Mouse (Mus musculus) kidney, embryonic 16.5 days (tissue): ENCODE results near the gene Dirc2. TPM values are rescaled to one million over a fixed set of nuclear protein-coding genes. Genes with fewer than 3 reads are reported as not detected.

ENCODE experiments used
- ATAC-seq: fragments of 200-750 bp; cut with Nextera tagmentation; 2 replicates; pipeline ENCODE4 v1.8.0; 2017; ENCODE audit warnings: moderate TSS enrichment; ENCODE audit not compliant: low FRiP score, low TSS enrichment
- H3K27ac ChIP-seq: fragments of 300-500 bp; sonication (generic); 2 replicates; pipeline ENCODE4 v1.5.1; 2014; ENCODE audit warnings: low read length
- H3K27me3 ChIP-seq: fragments of 300-500 bp; sonication (generic); 2 replicates; pipeline ENCODE4 v1.6.1; 2014; ENCODE audit warnings: low read length, control low read depth, mixed read lengths; ENCODE audit not compliant: insufficient read depth
- H3K36me3 ChIP-seq: fragments of 300-500 bp; sonication (generic); 2 replicates; pipeline ENCODE4 v1.6.1; 2014; ENCODE audit warnings: low read length, control low read depth, mixed read lengths; ENCODE audit not compliant: insufficient read depth
- H3K4me1 ChIP-seq: fragments of 300-500 bp; sonication (generic); 2 replicates; pipeline ENCODE4 v1.6.1; 2014; ENCODE audit warnings: low read length, control low read depth, mixed read lengths; ENCODE audit not compliant: insufficient read depth
- H3K4me2 ChIP-seq: fragments of 300-500 bp; sonication (generic); replicated peaks from 2 replicates; pipeline ENCODE4 v1.6.1; 2014; ENCODE audit warnings: low read depth, low read length
- H3K4me3 ChIP-seq: fragments of 300-500 bp; sonication (generic); 2 replicates; pipeline ENCODE4 v1.5.1; 2014; ENCODE audit warnings: mild to moderate bottlenecking, low read length
- H3K9ac ChIP-seq: fragments of 300-500 bp; sonication (generic); replicated peaks from 2 replicates; pipeline ENCODE4 v1.6.1; 2014; ENCODE audit warnings: low read length
- H3K9me3 ChIP-seq: fragments of 300-500 bp; sonication (generic); 2 replicates; pipeline ENCODE4 v1.6.1; 2016; ENCODE audit warnings: low read length, control low read depth
- WGBS: fragments of 180-500 bp; shearing (Covaris S2); extraction: QIAGEN DNeasy Blood & Tissue Kit; methylation state at CpG from one replicate; pipeline ENCODE4 v1.1.7; 2014; 5-methylcytosine and 5-hydroxymethylcytosine counted together
- polyA plus RNA-seq: library from polyadenylated mRNA; unstranded; fragments of >200 nt; fragmentation: Nextera tagmentation; extraction: Ambion mirVana; gene quantifications from 2 replicates; pipeline ENCODE4 v1.2.1, GENCODE M21; 2015

Dirc2 gene
- polyA plus RNA-seq, 1 experiment from 2014 or later: 12.2 TPM

DNA sequence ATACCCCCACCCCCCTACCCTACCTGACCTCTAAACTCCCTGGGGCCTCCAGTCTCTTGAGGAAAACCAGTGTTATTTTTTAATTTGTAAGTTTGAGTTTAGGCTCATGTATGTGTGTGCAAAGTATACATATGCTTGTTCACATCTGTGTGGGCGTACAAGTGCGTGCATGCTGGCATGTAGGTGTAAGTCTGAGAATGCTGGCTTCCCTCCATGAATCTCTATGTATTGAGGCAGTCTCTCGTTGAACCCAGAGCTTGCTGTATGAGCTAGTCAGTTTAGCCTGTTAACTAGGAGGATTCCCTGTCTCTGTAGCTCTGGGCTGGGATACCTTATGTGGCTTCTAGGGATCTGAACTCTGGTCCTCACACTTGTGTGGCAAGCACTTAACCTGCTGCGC lies 8.6 kb upstream of the Dirc2 start:
- no peaks in the 10 kb centered on the region for H3K36me3 ChIP-seq
- H3K9ac ChIP-seq: no peak overlapping the region
- ATAC-seq: no peak
- H3K4me3 ChIP-seq: no peak overlapping the region
- H3K9me3 ChIP-seq: no peaks in the 10 kb centered on the region
- no peak overlapping the region for H3K27ac ChIP-seq
- H3K27me3 ChIP-seq: no peaks in the 10 kb centered on the region
- H3K4me1 ChIP-seq: no peaks in the 10 kb centered on the region
- no peak overlapping the region for H3K4me2 ChIP-seq
- WGBS: 93% methylated on average over 4 of the region's 4 CpGs

- 90% methylated on average over 7 of the region's 7 CpGs for WGBS
- no peak overlapping the region for H3K27ac ChIP-seq
- no peak overlapping the region for H3K4me3 ChIP-seq
- ATAC-seq: no peak
- no peaks in the 10 kb centered on the region for H3K27me3 ChIP-seq
- H3K36me3 ChIP-seq: no peaks in the 10 kb centered on the region
- H3K4me1 ChIP-seq: no peaks in the 10 kb centered on the region
- no peak overlapping the region for H3K4me2 ChIP-seq
- no peaks in the 10 kb centered on the region for H3K9me3 ChIP-seq
- no peak overlapping the region for H3K9ac ChIP-seq
These were observed 7.6 kb upstream of the Dirc2 start for GRCm38 (mm10) chr16:35776737-35777136.

- no peaks in the 10 kb centered on the region for H3K36me3 ChIP-seq
- no peak overlapping the region for H3K27ac ChIP-seq
- H3K9me3 ChIP-seq: no peaks in the 10 kb centered on the region
- H3K9ac ChIP-seq: no peak overlapping the region
- ATAC-seq: no peak
- no peak overlapping the region for H3K4me3 ChIP-seq
- H3K4me2 ChIP-seq: no peak overlapping the region
- H3K27me3 ChIP-seq: no peaks in the 10 kb centered on the region
- 100% methylated on average over 1 of the region's 1 CpGs for WGBS
- H3K4me1 ChIP-seq: peaks cover 9% of the 10 kb centered on the region
These were observed 6.7 kb upstream of the Dirc2 start for GRCm38 (mm10) chr16:35775835-35776234.

DNA sequence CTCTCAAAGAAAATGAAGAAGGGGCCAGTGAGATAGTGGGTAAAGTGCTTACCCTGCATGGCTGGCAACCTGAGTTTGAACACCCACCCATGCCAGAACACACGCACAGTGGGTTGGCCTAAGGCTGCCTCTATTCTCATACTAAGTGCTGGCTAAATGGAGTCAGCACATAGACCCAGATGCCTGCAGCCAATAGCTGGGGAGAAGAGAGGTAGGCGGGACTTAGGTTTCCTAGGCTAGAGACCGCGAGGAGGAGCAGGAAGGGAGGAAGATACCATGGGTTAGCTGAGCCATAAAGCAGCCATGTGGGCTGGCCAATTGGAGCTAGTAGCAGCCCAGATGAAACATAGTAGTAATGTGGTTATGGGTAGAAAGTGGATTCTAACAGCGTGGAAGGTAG lies 3.4 kb upstream of the Dirc2 start:
- Histone ChIP-seq H3K4me3 (no peak overlapping the region), H3K9me3 (no peaks in the 10 kb centered on the region), H3K27ac (no peak overlapping the region), H3K27me3 (no peaks in the 10 kb centered on the region), H3K9ac (no peak overlapping the region), H3K36me3 (no peaks in the 10 kb centered on the region), H3K4me2 (no peak overlapping the region), H3K4me1 (peaks cover 28% of the 10 kb centered on the region)
- WGBS: 84% methylated on average over 5 of the region's 5 CpGs
- no peak for ATAC-seq

- Histone ChIP-seq H3K4me3 (no peak overlapping the region), H3K4me1 (peaks cover 28% of the 10 kb centered on the region), H3K36me3 (no peaks in the 10 kb centered on the region), H3K4me2 (no peak overlapping the region), H3K9ac (no peak overlapping the region), H3K9me3 (no peaks in the 10 kb centered on the region), H3K27me3 (no peaks in the 10 kb centered on the region), H3K27ac (no peak overlapping the region)
- 87% methylated on average over 5 of the region's 5 CpGs for WGBS
- no peak for ATAC-seq
These were observed 2.5 kb upstream of the Dirc2 start for GRCm38 (mm10) chr16:35771606-35772005.

DNA sequence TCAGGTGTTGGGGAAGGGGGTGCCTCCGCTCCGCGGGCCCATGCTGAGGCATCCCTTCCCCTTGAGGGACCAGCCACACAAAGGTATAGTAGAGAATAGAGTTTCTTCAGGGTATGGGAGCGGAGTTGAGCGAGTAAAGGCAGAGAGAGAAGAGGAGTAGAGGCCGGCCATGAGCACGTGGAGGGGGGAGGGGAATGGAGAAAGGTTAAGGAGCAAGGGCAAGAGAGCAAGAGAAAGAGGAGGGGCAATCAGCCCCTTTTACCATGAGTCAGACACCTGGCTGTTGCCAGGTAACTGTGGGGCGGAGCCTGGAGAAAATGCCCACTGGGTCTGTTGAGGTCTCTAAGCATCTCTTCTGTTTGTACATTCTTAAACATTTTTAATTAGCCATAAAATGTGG lies 2.0 kb upstream of the Dirc2 start:
- Histone ChIP-seq H3K4me2 (peak overlapping the region; percentile 85), H3K27ac (no peak overlapping the region), H3K4me1 (peaks cover 28% of the 10 kb centered on the region), H3K4me3 (peak overlapping the region; percentile 68; the same call in 1 of the 2 replicates), H3K9ac (no peak overlapping the region), H3K9me3 (no peaks in the 10 kb centered on the region), H3K27me3 (no peaks in the 10 kb centered on the region), H3K36me3 (no peaks in the 10 kb centered on the region)
- WGBS: 19% methylated on average over 8 of the region's 8 CpGs
- no peak for ATAC-seq

DNA sequence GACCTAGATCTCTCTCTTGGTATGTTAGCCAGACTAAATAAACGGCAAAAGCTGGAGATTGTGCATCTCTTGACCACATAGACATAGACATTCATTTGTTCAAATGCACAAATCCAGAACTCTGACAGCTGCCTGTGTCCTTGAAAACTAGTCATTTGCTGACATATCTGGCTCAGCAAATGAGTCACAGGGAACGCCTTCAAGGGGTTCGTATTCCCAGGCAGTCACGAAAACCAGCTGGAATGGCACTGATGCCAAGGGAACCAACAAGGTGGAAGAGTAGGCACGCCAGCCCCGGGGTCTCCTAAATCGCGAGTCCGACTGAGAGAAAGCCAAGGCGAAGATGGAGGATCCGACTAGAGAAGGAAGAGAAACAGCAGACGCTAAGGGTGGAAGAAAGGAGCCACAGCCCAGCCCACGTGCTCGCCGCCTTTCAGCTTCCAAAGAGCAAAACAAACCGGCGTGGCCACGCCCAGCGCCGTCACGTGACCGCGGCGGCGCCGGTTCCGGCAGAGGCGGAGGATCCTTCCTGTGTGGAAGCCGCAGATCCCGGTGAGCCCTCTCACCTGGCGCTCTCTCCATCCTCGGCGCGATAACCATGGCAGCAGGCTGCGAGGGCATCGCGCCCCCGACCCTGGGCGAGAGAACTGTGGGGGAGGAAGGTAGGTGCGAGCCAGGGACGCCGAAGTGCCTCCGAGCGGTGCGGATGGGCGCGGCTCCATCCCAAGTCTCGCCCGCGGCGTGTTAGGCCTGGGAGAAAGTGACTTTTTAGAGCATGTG lies 912 bp upstream of the Dirc2 start, which contains the start of gene Hspbap1:
Gene Hspbap1, plus strand, starts transcription at position 498 of the 780 bp plus-strand sequence.
- Histone ChIP-seq H3K4me2 (peak within 1 kb of the TSS; percentile 85), H3K4me3 (peak within 1 kb of the TSS; percentile 68), H3K27ac (peak within 1 kb of the TSS; percentile 38; the same call in 1 of the 2 replicates), H3K9ac (peak within 1 kb of the TSS; percentile 94), H3K36me3 (no peaks in the 10 kb centered on the region), H3K9me3 (no peaks in the 10 kb centered on the region), H3K4me1 (peaks cover 28% of the 10 kb centered on the region), H3K27me3 (no peaks in the 10 kb centered on the region)
- under 1% methylated on average over 51 of the region's 51 CpGs for WGBS
- peak; percentile 62 for ATAC-seq

GRCm38 (mm10) chr16:35768469-35768784 lies 729 bp downstream of the Dirc2 start:
- WGBS: 22% methylated on average over 6 of the region's 6 CpGs
- no peaks in the 10 kb centered on the region for H3K9me3 ChIP-seq
- H3K4me2 ChIP-seq: peak overlapping the region; percentile 85
- no peak for ATAC-seq
- H3K27me3 ChIP-seq: no peaks in the 10 kb centered on the region
- H3K4me1 ChIP-seq: peaks cover 28% of the 10 kb centered on the region
- peak overlapping the region; percentile 94 for H3K9ac ChIP-seq
- H3K36me3 ChIP-seq: no peaks in the 10 kb centered on the region
- peak overlapping the region; percentile 68 for H3K4me3 ChIP-seq
- H3K27ac ChIP-seq: no peak overlapping the region

DNA sequence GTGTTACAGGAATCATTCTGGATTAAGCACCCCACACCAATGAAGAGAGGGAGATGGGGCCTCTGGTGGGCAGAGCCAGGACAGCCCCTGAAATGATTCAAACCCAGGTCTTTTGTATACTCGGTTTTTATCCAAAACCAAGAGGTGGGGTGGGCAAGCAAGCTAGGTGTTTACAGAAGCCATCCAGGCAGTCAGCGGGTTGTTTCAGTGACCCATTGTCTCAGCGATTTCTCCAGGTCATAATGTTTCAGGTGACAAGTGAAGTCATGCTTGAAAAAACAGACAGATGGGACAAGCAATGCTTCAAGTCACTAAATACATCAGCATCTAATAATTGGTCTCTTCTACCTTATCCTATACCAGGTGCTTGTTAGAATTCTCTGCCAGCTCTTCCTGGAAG lies 2.8 kb downstream of the Dirc2 start:
- no peak overlapping the region for H3K27ac ChIP-seq
- H3K4me3 ChIP-seq: no peak overlapping the region
- ATAC-seq: no peak
- peaks cover 25% of the 10 kb centered on the region for H3K4me1 ChIP-seq
- WGBS: 49% methylated on average over 3 of the region's 3 CpGs
- H3K27me3 ChIP-seq: no peaks in the 10 kb centered on the region
- no peak overlapping the region for H3K9ac ChIP-seq
- H3K36me3 ChIP-seq: no peaks in the 10 kb centered on the region
- no peak overlapping the region for H3K4me2 ChIP-seq
- no peaks in the 10 kb centered on the region for H3K9me3 ChIP-seq

DNA sequence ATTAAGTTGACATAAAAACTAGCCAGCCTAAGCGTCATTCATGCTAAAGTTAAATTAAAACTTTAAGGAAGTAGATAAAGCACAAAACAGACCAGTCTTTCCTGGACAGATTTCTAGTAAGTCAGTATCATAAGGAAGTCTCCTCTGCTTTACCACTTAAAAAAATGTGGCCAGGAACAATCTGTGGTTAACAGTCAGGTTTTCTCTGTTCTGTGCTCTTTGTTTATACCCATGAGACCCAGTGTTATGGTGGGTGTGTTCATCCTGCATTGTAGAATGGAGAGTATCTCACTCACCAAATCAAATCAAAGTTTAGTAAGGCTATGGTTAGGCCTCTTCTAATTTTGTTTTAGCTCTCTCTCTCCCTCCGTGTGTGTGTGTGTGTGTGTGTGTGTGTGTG lies 3.7 kb downstream of the Dirc2 start:
- Histone ChIP-seq H3K4me3 (no peak overlapping the region), H3K9me3 (no peaks in the 10 kb centered on the region), H3K4me1 (peaks cover 18% of the 10 kb centered on the region), H3K4me2 (no peak overlapping the region), H3K27ac (no peak overlapping the region), H3K36me3 (no peaks in the 10 kb centered on the region), H3K27me3 (no peaks in the 10 kb centered on the region), H3K9ac (no peak overlapping the region)
- no peak for ATAC-seq
- 68% methylated on average over 2 of the region's 2 CpGs for WGBS
